Mouse (Mus musculus) MEL (cell line): ENCODE data around the gene Dnajc7.
"Not testable (repeated sequence)": the region's sequence is repeated elsewhere in the genome, so short reads cannot be mapped to it uniquely, and the experiment has no call there.

Source experiments
- ELF1 ChIP-seq: IDR thresholded peaks from 2 replicates; pipeline ENCODE4 v1.6.1; 2014; ENCODE audit warnings: low read depth, mild to moderate bottlenecking, inconsistent platforms, low read length, improper control_type of control experiment, moderate library complexity
- EP300 ChIP-seq, 2 experiments: IDR thresholded peaks; 2 replicates each; pipeline ENCODE4 v1.6.1; 2011; ENCODE audit warnings: improper control_type of control experiment in 2 of 2, low read length in 2 of 2, low read depth in 1 of 2, mild to moderate bottlenecking in 1 of 2
- POLR2A ChIP-seq, 2 experiments: IDR thresholded peaks; 2 replicates each; pipeline ENCODE4 v1.6.1; 2011 to 2012; ENCODE audit warnings: low read length in 2 of 2, mild to moderate bottlenecking in 2 of 2, control low read depth in 1 of 2, improper control_type of control experiment in 1 of 2, low read depth in 1 of 2, moderate library complexity in 1 of 2; ENCODE audit not compliant: control insufficient read depth in 1 of 2, insufficient read depth in 1 of 2, poor library complexity in 1 of 2
- ZC3H11A ChIP-seq: IDR thresholded peaks from 2 replicates; pipeline ENCODE4 v1.6.1; 2012; ENCODE audit warnings: low read depth, mild to moderate bottlenecking, inconsistent platforms, low read length, improper control_type of control experiment

DNA sequence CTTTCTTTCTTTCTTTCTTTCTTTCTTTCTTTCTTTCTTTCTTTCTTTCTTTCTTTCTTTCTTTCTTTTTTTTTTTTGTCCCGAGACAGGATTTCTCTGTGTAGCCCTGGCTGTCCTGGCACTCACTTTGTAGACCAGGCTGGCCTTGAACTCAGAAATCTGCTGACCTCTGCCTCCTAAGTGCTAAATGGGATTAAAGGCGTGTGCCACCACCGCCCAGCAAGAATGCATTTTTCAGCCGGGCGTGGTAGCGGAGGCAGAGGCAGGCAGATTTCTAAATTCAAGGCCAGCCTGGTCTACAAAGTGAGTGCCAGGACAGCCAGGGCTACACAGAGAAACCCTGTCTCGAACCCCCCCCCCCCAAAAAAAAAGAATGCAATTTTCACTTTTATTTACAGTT, 3.1 kb downstream of the Dnajc7 start:
- TF ChIP-seq ZC3H11A; EP300 (IDR thresholded peaks at IDR 0.05; ENCODE audit: low read depth in 1 of 2, low read length in 2 of 2); POLR2A (IDR thresholded peaks at IDR 0.05; ENCODE audit: control insufficient read depth in 1 of 2, insufficient read depth in 1 of 2, low read depth in 1 of 2, low read length in 2 of 2, poor library complexity in 1 of 2); ELF1: not testable (repeated sequence)
